Comparison of ENCODE assay signal across 8 mouse cellular contexts in the genomic region with DNA sequence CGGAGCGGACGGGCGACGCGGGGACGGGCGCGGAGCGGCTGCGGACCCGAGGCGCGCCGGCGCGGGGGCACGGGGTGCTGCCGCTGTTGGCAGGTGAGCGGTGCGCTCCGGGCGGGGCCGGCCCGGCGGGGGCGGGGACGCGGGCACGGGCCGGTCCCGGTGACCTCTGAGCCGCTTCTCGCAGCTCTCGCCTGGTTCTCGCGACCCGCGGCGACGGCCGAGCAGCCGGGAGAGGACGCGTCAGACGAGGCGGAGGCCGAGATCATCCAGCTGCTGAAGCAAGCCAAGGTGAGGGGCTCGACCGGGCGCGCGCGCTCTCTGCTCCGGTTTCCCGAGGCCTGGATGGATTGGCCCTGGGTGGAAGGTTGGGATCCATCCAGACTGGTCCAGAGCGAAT. TPM values are rescaled to one million over a fixed set of nuclear protein-coding genes. Genes with fewer than 3 reads are reported as not detected.
DNase-seq lines count a peak whose midpoint lies in the region; ATAC-seq and TF ChIP-seq lines count a peak whose summit lies in the region.

No protein-coding gene starts in this region.

- no peaks in the 10 kb centered on the region; the same call in 1 of the 2 replicates for H3K36me3 ChIP-seq in kidney, adult 2 months (ENCODE audit: control insufficient read depth, insufficient read depth, low read length)
- H3K36me3 ChIP-seq in forebrain, embryonic 14.5 days (ENCODE audit: control insufficient read depth, insufficient read depth, low read length): peaks cover 26% of the 10 kb centered on the region

- peak overlapping the region; percentile 84 for H3K4me2 ChIP-seq in forebrain, embryonic 14.5 days (ENCODE audit: low read length)

- no peaks in the 10 kb centered on the region; the same call in 1 of the 2 replicates for H3K9me3 ChIP-seq in forebrain, embryonic 14.5 days (replicated peaks; ENCODE audit: control insufficient read depth, low read length)

- no peaks in the 10 kb centered on the region for H3K27me3 ChIP-seq in kidney, adult 2 months (replicated peaks; ENCODE audit: control insufficient read depth, insufficient read depth, low read length)
- H3K27me3 ChIP-seq in forebrain, embryonic 14.5 days (replicated peaks; ENCODE audit: control insufficient read depth, insufficient read depth, low read length): no peaks in the 10 kb centered on the region

- TF ChIP-seq CTCF in kidney, adult 2 months (conservative IDR thresholded peaks at IDR 0.05; ENCODE audit: insufficient read depth, insufficient read length, low read depth, low read length): no peak

- H3K4me1 ChIP-seq in kidney, adult 2 months (ENCODE audit: control insufficient read depth, insufficient read depth, low read length): peaks cover 3% of the 10 kb centered on the region; the same call in 1 of the 2 replicates
- peaks cover 7% of the 10 kb centered on the region; the same call in 1 of the 2 replicates for H3K4me1 ChIP-seq in forebrain, embryonic 14.5 days (ENCODE audit: control insufficient read depth, insufficient read depth, low read length)

- TF ChIP-seq POLR2A in kidney, adult 2 months (IDR thresholded peaks at IDR 0.05; ENCODE audit: low read depth, low read length): no peak

- peak overlapping the region; percentile 94 for H3K27ac ChIP-seq in kidney, adult 2 months (ENCODE audit: insufficient read depth, low read depth, low read length)
- H3K27ac ChIP-seq in forebrain, embryonic 14.5 days (ENCODE audit: low read depth, low read length): peak overlapping the region; percentile 79

- no peak for DNase-seq in kidney, adult 2 months
- no peak for DNase-seq in kidney, adult 9 months
- DNase-seq in R1 (ENCODE audit: low read depth, low spot score): peak; percentile 69
- DNase-seq in forebrain, embryonic 14.5 days (ENCODE audit: low spot score): peak; percentile 43
- DNase-seq in kidney, postnatal 10 days: peak; percentile 82
- peak; percentile 66 for DNase-seq in lung, postnatal 36 days
- DNase-seq in cerebellum, adult 9-11 months: no peak

- peak overlapping the region; percentile 90 for H3K9ac ChIP-seq in forebrain, embryonic 14.5 days (ENCODE audit: low read length)

- peak; percentile 62 for ATAC-seq in forebrain, embryonic 14.5 days
- ATAC-seq in activated CD4-positive, CD25-positive, alpha-beta regulatory T cell, adult 4 months: no peak

- H3K4me3 ChIP-seq in kidney, adult 2 months (ENCODE audit: insufficient read depth, low read depth, low read length): peak overlapping the region; percentile 95
- peak overlapping the region; percentile 90 for H3K4me3 ChIP-seq in forebrain, embryonic 14.5 days (ENCODE audit: low read depth, low read length)

- WGBS in kidney, adult 2 months: 1% methylated on average over 56 of the region's 57 CpGs
- WGBS in forebrain, embryonic 14.5 days: under 1% methylated on average over 44 of the region's 57 CpGs

RNA-seq across cellular contexts. Expression of a gene that starts 0.3 kb away (rescaled TPM):
- 10.1 and 12.2 TPM in 2 replicates for polyA plus RNA-seq in kidney, adult 2 months (2012; rRNA removed)
- 17.7 and 25.1 TPM in 2 replicates for polyA plus RNA-seq in forebrain, embryonic 14.5 days (2014; fragmentation: Nextera tagmentation; extraction: Ambion mirVana)
- 10 to 100 TPM; 10.6 to 10.7 TPM for polyA plus RNA-seq in activated CD4-positive, CD25-positive, alpha-beta regulatory T cell, adult 4 months (2017; shearing (Covaris generic))

RNA-seq across cellular contexts. Expression of a gene that starts 0.4 kb away (rescaled TPM):
- 33.1 and 38.5 TPM in 2 replicates for polyA plus RNA-seq in kidney, adult 2 months (2012; rRNA removed)
- polyA plus RNA-seq in forebrain, embryonic 14.5 days (2014; fragmentation: Nextera tagmentation; extraction: Ambion mirVana): 9.1 and 14.8 TPM in 2 replicates
- 10 to 100 TPM in 1 of 2 experiments, 1 to 10 TPM in 1; 8.7 to 10.3 TPM for polyA plus RNA-seq in activated CD4-positive, CD25-positive, alpha-beta regulatory T cell, adult 4 months (2017; shearing (Covaris generic))

RNA-seq across cellular contexts. Expression of a gene that starts 32.8 kb away (rescaled TPM):
- 5.4 and 7.6 TPM in 2 replicates for polyA plus RNA-seq in kidney, adult 2 months (2012; rRNA removed)
- polyA plus RNA-seq in forebrain, embryonic 14.5 days (2014; fragmentation: Nextera tagmentation; extraction: Ambion mirVana): 2.1 and 2.9 TPM in 2 replicates
- not detected for polyA plus RNA-seq in activated CD4-positive, CD25-positive, alpha-beta regulatory T cell, adult 4 months (2017; shearing (Covaris generic))

Comparison
In these comparisons a context has a peak if more than half of its experiments do, and no peak if none do; other contexts are left out.
1. DNase-seq: peak in R1 (single experiment), forebrain, embryonic 14.5 days (single experiment), kidney, postnatal 10 days (single experiment) and lung, postnatal 36 days (single experiment); none in kidney, adult 2 months (single experiment), kidney, adult 9 months (single experiment) and cerebellum, adult 9-11 months (single experiment).